Mouse (Mus musculus) layer of hippocampus, adult 11-12 months (tissue): Measurements from ENCODE around the gene Tnni2.
"Not testable (repeated sequence)": the region's sequence is repeated elsewhere in the genome, so short reads cannot be mapped to it uniquely, and the experiment has no call there.

Experiments
- DNase-seq: peaks from one replicate; pipeline ENCODE4 v3.0.0; 2022; ENCODE audit warnings: low spot score

Tnni2 gene

GRCm38 (mm10) chr7:142441585-142441984, at the start of gene Tnni2:
Gene Tnni2, plus strand, starts transcription at chr7:142441808.
- no peak for DNase-seq

GRCm38 (mm10) chr7:142393191-142393590, 48.4 kb upstream of the Tnni2 start:
- DNase-seq, result no peak

GRCm38 (mm10) chr7:142394261-142395190, 47.1 kb upstream of the Tnni2 start:
- no peak for DNase-seq

GRCm38 (mm10) chr7:142395472-142395871, 46.1 kb upstream of the Tnni2 start:
- no peak for DNase-seq

- no peak for DNase-seq
Measured at GRCm38 (mm10) chr7:142396611-142397010, 45.0 kb upstream of the Tnni2 start.

- DNase-seq, result no peak
Measured at GRCm38 (mm10) chr7:142398052-142398451, 43.6 kb upstream of the Tnni2 start.

GRCm38 (mm10) chr7:142399250-142399649, 42.4 kb upstream of the Tnni2 start:
- DNase-seq, result no peak

- DNase-seq, result no peak
Measured at GRCm38 (mm10) chr7:142400112-142400749, 41.4 kb upstream of the Tnni2 start.

GRCm38 (mm10) chr7:142400750-142401142, 40.9 kb upstream of the Tnni2 start:
- no peak for DNase-seq

GRCm38 (mm10) chr7:142403591-142403990, 38.0 kb upstream of the Tnni2 start:
- peak; percentile 56 for DNase-seq

- DNase-seq, result not testable (repeated sequence)
Measured at GRCm38 (mm10) chr7:142405134-142405533, 36.5 kb upstream of the Tnni2 start.

- DNase-seq, result no peak
Measured at GRCm38 (mm10) chr7:142407935-142408334, 33.7 kb upstream of the Tnni2 start.

GRCm38 (mm10) chr7:142408686-142409085, 32.9 kb upstream of the Tnni2 start:
- no peak for DNase-seq

GRCm38 (mm10) chr7:142409603-142410002, 32.0 kb upstream of the Tnni2 start:
- no peak for DNase-seq

GRCm38 (mm10) chr7:142413285-142413684, 28.3 kb upstream of the Tnni2 start:
- DNase-seq, result no peak

- no peak for DNase-seq
Measured at GRCm38 (mm10) chr7:142415314-142415713, 26.3 kb upstream of the Tnni2 start.

- DNase-seq, result no peak
Measured at GRCm38 (mm10) chr7:142416225-142416624, 25.4 kb upstream of the Tnni2 start.

GRCm38 (mm10) chr7:142418027-142418426, 23.6 kb upstream of the Tnni2 start:
- no peak for DNase-seq

- DNase-seq, result no peak
Measured at GRCm38 (mm10) chr7:142418679-142419078, 22.9 kb upstream of the Tnni2 start.

GRCm38 (mm10) chr7:142419887-142420286, 21.7 kb upstream of the Tnni2 start:
- no peak for DNase-seq

GRCm38 (mm10) chr7:142421826-142422225, 19.8 kb upstream of the Tnni2 start:
- DNase-seq, result no peak

- DNase-seq, result no peak
Measured at GRCm38 (mm10) chr7:142425641-142426213, 15.9 kb upstream of the Tnni2 start.

GRCm38 (mm10) chr7:142428213-142428612, 13.4 kb upstream of the Tnni2 start:
- DNase-seq, result no peak
